Mouse (Mus musculus): Measurements from ENCODE around the gene Mb.
"Not testable (repeated sequence)": the region's sequence is repeated elsewhere in the genome, so short reads cannot be mapped to it uniquely, and the experiment has no call there.

The Mb gene

GRCm38 (mm10) chr15:77062746-77063145 lies 12.3 kb upstream of the Mb start:
- DNase-seq (ENCODE audit: low spot score) = no peak

- not testable (repeated sequence) for DNase-seq (ENCODE audit: low spot score)
Observed at GRCm38 (mm10) chr15:77059416-77059815, 8.9 kb upstream of the Mb start.

GRCm38 (mm10) chr15:77058566-77058965 lies 8.1 kb upstream of the Mb start:
- DNase-seq (ENCODE audit: low spot score) = no peak

DNA sequence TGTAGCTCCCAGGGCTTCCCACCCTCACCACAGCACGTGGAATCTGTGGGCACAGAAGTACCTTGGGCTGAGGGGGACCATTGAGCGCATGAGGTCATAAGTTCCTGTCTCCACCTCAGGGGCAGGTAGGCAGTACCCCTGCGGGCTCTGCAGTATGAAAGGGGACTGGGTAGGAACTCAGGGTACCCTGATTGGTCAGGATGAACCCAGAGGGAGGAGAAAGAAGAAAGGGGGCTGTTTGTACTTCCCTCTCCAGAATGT lies 6.3 kb upstream of the Mb start:
- no peak for DNase-seq (ENCODE audit: low spot score)

DNA sequence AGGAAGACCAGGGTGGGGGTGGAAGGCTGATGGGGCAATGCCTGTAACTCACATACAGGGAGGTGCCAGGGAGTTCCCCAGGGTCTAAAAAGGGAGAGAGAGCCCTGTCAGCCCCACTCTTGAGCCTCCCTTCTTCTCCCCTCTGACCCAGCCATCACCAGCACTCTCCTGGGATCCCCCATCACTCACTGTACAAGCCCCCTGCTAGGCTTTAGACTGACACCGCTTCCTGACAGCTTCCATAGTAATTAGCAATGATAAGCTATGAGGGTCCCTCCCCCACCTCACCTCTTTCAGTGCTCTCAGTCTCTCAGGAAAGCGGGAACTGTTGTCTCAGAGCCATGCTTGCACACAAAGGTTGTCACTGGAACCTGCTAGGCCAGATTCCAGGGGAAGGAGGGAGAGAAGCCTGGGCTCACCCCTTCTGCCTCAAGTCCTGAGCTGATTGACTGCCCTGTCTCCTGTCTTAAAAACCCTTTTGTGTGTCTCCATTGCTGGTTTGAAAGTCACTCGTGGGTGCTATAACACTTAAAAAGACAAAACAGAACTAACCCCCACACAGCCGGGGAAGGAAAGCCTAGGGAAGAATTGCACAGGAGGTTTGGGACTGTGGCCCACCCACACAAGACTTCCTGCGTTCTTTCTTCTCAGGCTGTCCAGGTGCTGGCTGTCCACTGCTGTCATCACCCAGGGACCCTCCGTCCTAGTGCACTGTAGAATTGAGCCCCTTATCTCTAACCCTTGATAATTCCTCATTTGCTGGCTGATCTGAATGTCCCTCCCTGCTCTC lies 5.7 kb upstream of the Mb start:
- DNase-seq (ENCODE audit: low spot score) = no peak

DNA sequence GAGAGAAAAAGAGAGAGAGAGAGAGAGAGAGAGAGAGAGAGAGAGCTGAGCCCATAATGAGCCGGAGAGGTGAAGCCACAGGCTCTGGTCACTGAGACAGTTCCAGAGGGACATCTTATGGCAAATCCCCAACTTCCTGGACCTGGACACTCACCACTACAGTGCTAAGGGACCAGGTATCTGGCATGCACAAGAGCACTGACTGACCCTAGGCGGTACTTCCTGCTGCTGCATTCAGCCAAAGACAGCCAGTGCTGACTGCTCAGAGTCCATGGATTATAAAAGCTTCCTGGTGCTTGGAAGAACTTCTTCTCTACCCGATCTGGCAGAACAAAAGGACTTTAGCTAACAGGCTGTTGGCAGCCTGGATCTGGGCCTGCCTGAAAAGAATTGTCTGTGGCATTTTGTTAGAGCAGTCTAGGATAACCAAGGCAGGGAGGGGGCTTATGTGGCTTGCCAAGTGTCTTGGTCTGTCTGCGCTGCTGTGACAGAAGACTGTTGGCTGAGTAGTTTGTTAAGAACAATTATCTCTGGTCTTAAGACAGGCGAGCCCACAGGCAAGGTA lies 4.2 kb upstream of the Mb start:
- no peak for DNase-seq (ENCODE audit: low spot score)

DNA sequence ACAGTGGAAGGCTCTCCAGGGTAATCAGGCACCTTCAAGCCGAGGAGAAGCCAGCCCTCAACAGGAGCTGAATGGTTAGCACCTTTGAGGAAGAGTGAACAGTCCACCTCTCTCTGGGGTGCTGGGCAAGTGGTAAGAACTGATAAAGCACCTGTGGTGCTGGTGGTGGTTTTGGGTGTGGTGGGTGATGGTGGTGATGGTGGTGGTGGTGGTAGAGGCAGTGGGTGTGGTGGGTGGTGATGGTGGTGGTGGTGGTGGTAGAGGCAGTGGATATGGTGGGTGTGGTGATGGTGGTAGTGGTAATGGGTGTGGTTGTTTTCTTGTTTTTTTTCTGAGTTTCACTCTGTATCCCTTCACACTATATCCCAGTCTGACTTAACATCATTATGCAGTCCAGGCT lies 2.6 kb upstream of the Mb start:
- no peak for DNase-seq (ENCODE audit: low spot score)

DNA sequence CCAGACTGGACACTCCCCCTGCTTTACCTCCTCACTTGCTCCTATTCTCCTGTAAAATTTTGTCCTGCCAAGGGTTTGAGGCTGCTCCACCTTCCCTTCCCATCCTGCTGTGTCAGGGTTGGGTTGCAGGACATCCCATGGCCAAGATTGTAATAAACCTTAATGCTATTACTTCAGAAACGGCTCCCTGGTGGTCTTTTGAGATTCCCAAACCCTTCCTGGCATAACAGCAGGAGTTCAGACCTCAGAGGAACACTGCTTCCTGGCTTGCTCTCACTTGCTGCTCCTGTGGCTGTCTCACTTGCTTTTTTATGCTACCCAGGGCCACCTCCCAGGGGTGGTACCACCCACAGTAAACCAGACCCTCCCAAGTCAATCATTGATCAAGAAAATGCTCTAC lies 1.7 kb upstream of the Mb start:
- DNase-seq (ENCODE audit: low spot score) = no peak

- DNase-seq (ENCODE audit: low spot score) = no peak
Observed at GRCm38 (mm10) chr15:77045609-77046008, 4.9 kb downstream of the Mb start.

- DNase-seq (ENCODE audit: low spot score) = no peak
Observed at GRCm38 (mm10) chr15:77044597-77045320, 5.7 kb downstream of the Mb start, which contains the start of gene Apol6. Apol6 (plus strand) TSS chr15:77044729.

- DNase-seq (ENCODE audit: low spot score) = no peak
Observed at GRCm38 (mm10) chr15:77040784-77041183, 9.7 kb downstream of the Mb start.

- DNase-seq (ENCODE audit: low spot score) = no peak
Observed at GRCm38 (mm10) chr15:77039211-77039700, 11.2 kb downstream of the Mb start.

GRCm38 (mm10) chr15:77037278-77038161 lies 12.9 kb downstream of the Mb start:
- DNase-seq (ENCODE audit: low spot score) = no peak

- no peak for DNase-seq (ENCODE audit: low spot score)
Observed at GRCm38 (mm10) chr15:77036989-77037277, 13.5 kb downstream of the Mb start.

GRCm38 (mm10) chr15:77036320-77036988 lies 14.0 kb downstream of the Mb start:
- DNase-seq (ENCODE audit: low spot score) = no peak

DNA sequence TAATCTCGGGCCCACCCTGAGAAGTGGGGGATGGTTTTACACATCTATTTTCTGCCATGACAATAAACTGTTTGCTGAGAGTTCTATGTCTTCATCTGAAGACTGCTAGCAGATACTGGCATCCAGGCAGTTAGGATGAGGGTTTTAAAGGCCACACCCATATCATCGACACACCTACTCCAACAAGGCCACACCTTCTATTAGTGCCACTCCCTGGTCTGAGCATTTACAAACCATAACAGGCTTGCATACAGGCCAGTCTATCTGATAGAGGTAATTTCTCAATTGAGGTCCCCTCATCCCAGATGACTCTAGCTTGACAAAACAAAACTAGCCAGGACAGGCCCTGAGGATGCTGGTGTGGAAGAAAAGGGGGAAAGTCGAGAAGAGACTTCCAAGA lies 14.8 kb downstream of the Mb start:
- DNase-seq (ENCODE audit: low spot score) = no peak

DNA sequence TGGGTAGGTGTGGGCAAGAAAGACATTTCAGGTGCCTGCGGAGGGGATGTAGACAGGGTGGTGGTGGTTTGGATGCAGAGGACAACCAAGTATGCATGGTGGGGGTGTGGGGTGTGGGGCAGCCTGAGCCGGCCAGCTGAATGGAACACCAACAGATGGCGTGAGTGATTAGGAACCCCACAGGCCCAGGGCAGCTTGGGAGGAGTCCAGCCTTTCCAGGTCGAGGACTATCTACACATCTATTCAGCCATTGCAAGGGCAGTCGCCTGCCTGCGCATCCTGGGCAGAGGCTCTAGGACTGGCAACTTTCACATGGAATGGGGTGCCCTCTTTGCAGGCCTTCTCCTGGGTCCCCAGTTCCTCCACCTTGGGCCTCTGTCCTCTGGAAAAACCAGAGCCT lies 15.9 kb downstream of the Mb start:
- no peak for DNase-seq (ENCODE audit: low spot score)

DNA sequence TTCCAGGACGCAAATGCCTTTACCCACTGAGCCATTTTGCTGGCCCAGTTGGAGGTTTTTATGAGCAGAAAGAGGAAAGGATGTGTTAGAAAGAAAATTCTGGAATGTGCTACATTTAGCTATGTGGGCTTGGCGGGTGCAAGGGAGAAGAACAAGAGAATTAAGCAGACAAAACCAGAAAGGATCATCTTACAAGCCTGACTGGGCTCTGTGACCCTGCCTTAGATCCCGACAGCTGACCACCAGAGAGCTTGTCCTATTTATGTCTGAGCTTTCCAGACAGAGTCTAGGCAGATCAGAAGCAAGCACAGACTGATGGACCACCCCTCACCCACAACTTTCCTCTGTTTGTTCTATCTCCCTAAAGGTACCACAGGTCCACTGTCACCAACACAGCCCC lies 19.2 kb downstream of the Mb start:
- no peak for DNase-seq (ENCODE audit: low spot score)

DNA sequence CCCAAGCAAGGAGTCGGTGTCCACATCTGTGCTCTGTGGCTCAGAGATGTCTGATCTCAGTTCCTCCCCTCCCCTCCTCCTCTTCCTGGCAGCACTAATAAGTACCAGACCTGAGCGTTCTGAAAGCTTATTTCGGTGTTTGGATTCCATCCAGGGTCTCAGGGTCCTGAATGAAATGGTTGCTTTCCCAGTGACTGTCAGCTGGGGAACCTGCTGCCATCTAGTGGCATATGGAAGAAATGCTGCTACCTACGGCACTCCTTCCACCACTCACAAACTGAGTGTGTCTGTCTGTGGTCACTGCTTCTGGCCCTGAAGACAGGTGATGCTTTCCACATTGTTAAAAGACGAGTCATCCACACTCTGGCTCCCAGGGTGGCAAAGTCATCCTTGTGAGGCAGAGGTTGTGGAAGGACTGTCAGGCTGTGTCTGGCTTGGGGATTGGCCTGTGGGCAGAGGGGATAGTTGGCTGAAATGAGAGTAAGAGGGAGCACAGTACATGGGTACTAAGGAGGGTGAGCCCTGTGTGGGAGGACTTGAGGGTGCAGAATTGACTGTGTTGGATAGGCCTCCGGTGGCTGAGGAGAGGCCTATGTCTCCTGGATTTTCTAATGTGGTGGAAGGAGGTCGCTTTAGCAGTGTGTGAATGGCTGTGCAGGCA lies 21.0 kb downstream of the Mb start:
- no peak for DNase-seq (ENCODE audit: low spot score)

- DNase-seq (ENCODE audit: low spot score) = no peak
Observed at GRCm38 (mm10) chr15:77027675-77028074, 22.8 kb downstream of the Mb start.

- no peak for DNase-seq (ENCODE audit: low spot score)
Observed at GRCm38 (mm10) chr15:77027117-77027516, 23.4 kb downstream of the Mb start.
